ENCODE assay signal across 11 mouse cellular contexts in the genomic region with DNA sequence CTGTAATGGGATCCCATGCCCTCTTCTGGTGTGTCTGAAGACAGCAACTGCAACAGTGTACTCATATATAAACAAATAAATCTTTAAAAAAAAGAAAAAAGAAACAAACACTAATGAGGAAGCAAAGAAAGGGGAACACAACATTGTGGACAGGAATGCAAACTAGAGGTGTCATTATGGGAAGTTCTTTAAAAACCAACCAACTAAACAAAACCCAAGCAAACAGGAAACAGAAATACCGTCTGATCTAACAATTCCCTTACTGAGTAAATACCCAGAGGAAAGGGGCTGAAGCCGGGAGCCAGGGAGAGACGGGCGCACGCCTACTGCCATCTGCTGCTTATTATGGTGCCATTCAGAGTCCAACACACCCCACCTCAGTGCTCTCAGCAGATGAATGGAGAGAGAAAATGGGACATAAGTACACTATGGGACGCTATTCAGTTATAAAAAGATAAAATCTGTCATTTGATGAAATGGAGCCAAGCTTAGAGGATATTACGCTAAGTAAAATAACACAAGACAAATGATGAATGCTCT. TPM values are rescaled to one million over a fixed set of nuclear protein-coding genes. Genes with fewer than 3 reads are reported as not detected.
DNase-seq lines count a peak whose midpoint lies in the region; ATAC-seq and TF ChIP-seq lines count a peak whose summit lies in the region.
"Had no signal": no experiment of that assay in that cellular context is flagged by ENCODE, and none has a peak within 500 bp of the region (broad histone marks: within the 10 kb centered on the region; RNA-seq: fewer than 3 reads in every experiment).

No protein-coding gene starts in this region.

- peak overlapping the region; percentile 38 for H3K27ac ChIP-seq in forebrain, embryonic 15.5 days (replicated peaks)
- H3K27ac ChIP-seq in forebrain, embryonic 11.5 days (ENCODE audit: low read depth, low read length): no peak overlapping the region
- no peak overlapping the region for H3K27ac ChIP-seq in CH12.LX (ENCODE audit: insufficient read depth, low read depth)
- H3K27ac ChIP-seq: limb, embryonic 12.5 days; neural tube, embryonic 13.5 days had no signal

- H3K36me3 ChIP-seq in forebrain, embryonic 15.5 days: peaks cover 24% of the 10 kb centered on the region
- H3K36me3 ChIP-seq in forebrain, embryonic 11.5 days (ENCODE audit: control insufficient read depth, insufficient read depth, low read length): peaks cover under 1% of the 10 kb centered on the region; the same call in 1 of the 2 replicates
- H3K36me3 ChIP-seq in CH12.LX (replicated peaks in 1 of 2; ENCODE audit: control insufficient read depth in 1 of 2, insufficient read depth in 1 of 2, low read length in 1 of 2): peaks cover 40 to 69% of the 10 kb centered on the region in 2 experiments

- no peak overlapping the region for H3K4me2 ChIP-seq in forebrain, embryonic 15.5 days (replicated peaks)
- no peak overlapping the region for H3K4me2 ChIP-seq in forebrain, embryonic 11.5 days (ENCODE audit: low read depth, low read length, severe bottlenecking)
- H3K4me2 ChIP-seq in CH12.LX (ENCODE audit: insufficient read depth, low read depth, poor library complexity, severe bottlenecking): no peak overlapping the region
- H3K4me2 ChIP-seq: limb, embryonic 12.5 days; neural tube, embryonic 13.5 days had no signal

- dilution Hi-C loops in CH12.LX (cut with MboI; ENCODE audit: extremely low pct_ligation_motif_present, extremely low pct_unique_long_range_greater_than_20kb, low sequenced_read_pairs): no loop called here

- no peaks in the 10 kb centered on the region for H3K27me3 ChIP-seq in forebrain, embryonic 15.5 days
- H3K27me3 ChIP-seq in forebrain, embryonic 11.5 days (ENCODE audit: control insufficient read depth, insufficient read depth, low read length): no peaks in the 10 kb centered on the region
- H3K27me3 ChIP-seq in CH12.LX (replicated peaks): no peaks in the 10 kb centered on the region
- H3K27me3 ChIP-seq: limb, embryonic 12.5 days; neural tube, embryonic 13.5 days had no signal

- no peak for TF ChIP-seq POLR2A in CH12.LX (IDR thresholded peaks at IDR 0.05; ENCODE audit: low read depth, low read length)

- 53% methylated on average over 7 of the region's 7 CpGs for WGBS in forebrain, embryonic 15.5 days
- whole genome bisulfite sequencing in forebrain, embryonic 11.5 days: 88% methylated on average over 7 of the region's 7 CpGs

- peaks cover 21% of the 10 kb centered on the region for H3K79me2 ChIP-seq in CH12.LX (replicated peaks; ENCODE audit: control insufficient read depth, extremely low read depth, insufficient read depth, poor library complexity, severe bottlenecking)

- no peak for ATAC-seq in forebrain, embryonic 15.5 days (replicated peaks)
- ATAC-seq in forebrain, embryonic 11.5 days (replicated peaks; ENCODE audit: low FRiP score): no peak
- ATAC-seq in monocyte, adult 5-6 weeks (replicated peaks; ENCODE audit: insufficient number of reproducible peaks, low FRiP score, low TSS enrichment, poor library complexity, severe bottlenecking): peak; percentile 66

- H3K4me1 ChIP-seq in forebrain, embryonic 15.5 days: peaks cover 15% of the 10 kb centered on the region
- H3K4me1 ChIP-seq in forebrain, embryonic 11.5 days (replicated peaks; ENCODE audit: control insufficient read depth, insufficient read depth, low read length): peaks cover 8% of the 10 kb centered on the region
- H3K4me1 ChIP-seq in CH12.LX (ENCODE audit: control insufficient read depth in 1 of 2, insufficient read depth in 2 of 2): peaks cover 2 to 19% of the 10 kb centered on the region in 2 experiments; a peak in 2 of 4 replicates

- intact Hi-C loops in gastrocnemius, postnatal 36 days (cut with DNase I): no loop called here

- TF ChIP-seq RAD21 in CH12.LX (IDR thresholded peaks at IDR 0.05; ENCODE audit: low read depth, low read length): no peak

- no peak for DNase-seq in forebrain, embryonic 11.5 days (ENCODE audit: low spot score)
- no peak for DNase-seq in CH12.LX (ENCODE audit: extremely low read depth)
- DNase-seq in layer of hippocampus, adult 11-12 months (ENCODE audit: low spot score): peak; percentile 84
- no peak for DNase-seq in gastrocnemius, postnatal 36 days
- DNase-seq in kidney, postnatal 14 days: no peak
- no peak for DNase-seq in adrenal gland, adult 18-20 months (ENCODE audit: low spot score in 2 of 2)
- DNase-seq: kidney, adult 8-10 months had no signal

- H3K9ac ChIP-seq in forebrain, embryonic 15.5 days (replicated peaks): no peak overlapping the region
- no peak overlapping the region for H3K9ac ChIP-seq in forebrain, embryonic 11.5 days (ENCODE audit: low read length)
- no peak overlapping the region for H3K9ac ChIP-seq in CH12.LX (ENCODE audit: insufficient read depth, low read depth)
- H3K9ac ChIP-seq: limb, embryonic 12.5 days; neural tube, embryonic 13.5 days had no signal

- no peak overlapping the region for H3K4me3 ChIP-seq in forebrain, embryonic 15.5 days
- no peak overlapping the region for H3K4me3 ChIP-seq in forebrain, embryonic 11.5 days (ENCODE audit: low read depth, low read length)
- no peak overlapping the region for H3K4me3 ChIP-seq in CH12.LX (replicated peaks in 1 of 3; ENCODE audit: low read depth in 2 of 3, low read length in 2 of 3, poor library complexity in 1 of 3)
- H3K4me3 ChIP-seq: limb, embryonic 12.5 days; neural tube, embryonic 13.5 days had no signal

- no peaks in the 10 kb centered on the region for H3K9me3 ChIP-seq in forebrain, embryonic 15.5 days
- no peaks in the 10 kb centered on the region for H3K9me3 ChIP-seq in forebrain, embryonic 11.5 days (ENCODE audit: control insufficient read depth, low read length)
- H3K9me3 ChIP-seq in CH12.LX (replicated peaks; ENCODE audit: low read length): no peaks in the 10 kb centered on the region
- H3K9me3 ChIP-seq: limb, embryonic 12.5 days; neural tube, embryonic 13.5 days had no signal

- no peak for TF ChIP-seq CTCF in CH12.LX (conservative IDR thresholded peaks at IDR 0.05 in 1 of 2, IDR thresholded peaks at IDR 0.05 in 1 of 2; ENCODE audit: low read depth in 2 of 2, low read length in 2 of 2)

- in situ Hi-C loops in CH12.LX (cut with MboI; ENCODE audit: low pct_ligation_motif_present, low pct_unique_long_range_greater_than_20kb, low sequenced_read_pairs): no loop called here

- no peak for TF ChIP-seq EP300 in CH12.LX (IDR thresholded peaks at IDR 0.05; ENCODE audit: low read length)

TF ChIP-seq in CH12.LX, 34 proteins besides CTCF, POLR2A, EP300 and RAD21:
- TF ChIP-seq CHD1 (IDR thresholded peaks at IDR 0.05; ENCODE audit: low read depth, low read length): no peak
- TF ChIP-seq SIN3A (IDR thresholded peaks at IDR 0.05; ENCODE audit: low read length): no peak
- 0 out of 2 replicates have a peak, but pooled peaks have one; percentile 42 for TF ChIP-seq POLR2AphosphoS2 (IDR thresholded peaks at IDR 0.05; ENCODE audit: low read depth, low read length)
- no peak for TF ChIP-seq CHD2 (IDR thresholded peaks at IDR 0.05; ENCODE audit: low read length)

RNA-seq across cellular contexts. Expression of a gene that starts 5.5 kb away (rescaled TPM):
- polyA plus RNA-seq in forebrain, embryonic 15.5 days (2015; fragmentation: Nextera tagmentation; extraction: Ambion mirVana): 52.1 and 55.3 TPM in 2 replicates
- polyA plus RNA-seq in forebrain, embryonic 11.5 days (2014; fragmentation: Nextera tagmentation; extraction: Ambion mirVana): 64.9 and 67.6 TPM in 2 replicates
- total RNA-seq in CH12.LX (2012; rRNA removed) (53.2 and 65.4 TPM in 2 replicates), CH12.LX (2014; rRNA removed) (87.5 and 93.2 TPM in 2 replicates)
- polyA plus RNA-seq in CH12.LX (2012; ENCODE audit: insufficient read length, low read depth): 53.2 and 67.1 TPM in 2 replicates
- total RNA-seq in monocyte, adult 5-6 weeks (2017): 33.5 to 49.4 TPM (median 35.4 TPM) in 3 replicates
- total RNA-seq in gastrocnemius, postnatal 36 days (2021): 10 to 100 TPM; 21.3 to 23.9 TPM
- 10 to 100 TPM; 29.4 to 31.4 TPM for total RNA-seq in adrenal gland, adult 18-20 months (2021)

RNA-seq across cellular contexts. Expression of a gene that starts 9.2 kb away (rescaled TPM):
- polyA plus RNA-seq in forebrain, embryonic 15.5 days (2015; fragmentation: Nextera tagmentation; extraction: Ambion mirVana): 180 and 188 TPM in 2 replicates
- polyA plus RNA-seq in forebrain, embryonic 11.5 days (2014; fragmentation: Nextera tagmentation; extraction: Ambion mirVana): 169 and 178 TPM in 2 replicates
- 54.0 and 54.9 TPM in 2 replicates for total RNA-seq in CH12.LX (2012; rRNA removed)
- 55.9 and 57.2 TPM in 2 replicates for total RNA-seq in CH12.LX (2014; rRNA removed)
- polyA plus RNA-seq in CH12.LX (2012; ENCODE audit: insufficient read length, low read depth): 91.8 and 96.5 TPM in 2 replicates
- 28.2 to 39.4 TPM (median 36.0 TPM) in 3 replicates for total RNA-seq in monocyte, adult 5-6 weeks (2017)
- total RNA-seq in gastrocnemius, postnatal 36 days (2021): 10 to 100 TPM; 22.8 to 27.2 TPM
- total RNA-seq in adrenal gland, adult 18-20 months (2021): 10 to 100 TPM; 71.4 to 71.5 TPM

RNA-seq across cellular contexts. Expression of a gene that starts 18.1 kb away (rescaled TPM):
- 35.2 and 35.6 TPM in 2 replicates for polyA plus RNA-seq in forebrain, embryonic 15.5 days (2015; fragmentation: Nextera tagmentation; extraction: Ambion mirVana)
- 29.9 and 32.5 TPM in 2 replicates for polyA plus RNA-seq in forebrain, embryonic 11.5 days (2014; fragmentation: Nextera tagmentation; extraction: Ambion mirVana)
- 39.4 and 40.5 TPM in 2 replicates for total RNA-seq in CH12.LX (2012; rRNA removed)
- 32.9 and 34.8 TPM in 2 replicates for total RNA-seq in CH12.LX (2014; rRNA removed)
- polyA plus RNA-seq in CH12.LX (2012; ENCODE audit: insufficient read length, low read depth): 23.6 and 23.8 TPM in 2 replicates
- 1.5 to 3.7 TPM (median 2.7 TPM) in 3 replicates for total RNA-seq in monocyte, adult 5-6 weeks (2017)
- under 1 TPM; 0.49 to 0.69 TPM for total RNA-seq in gastrocnemius, postnatal 36 days (2021)
- total RNA-seq in adrenal gland, adult 18-20 months (2021): 10 to 100 TPM; 18.2 to 43.2 TPM

RNA-seq across cellular contexts. Expression of a gene that starts 35.3 kb away (rescaled TPM):
- polyA plus RNA-seq in forebrain, embryonic 15.5 days (2015; fragmentation: Nextera tagmentation; extraction: Ambion mirVana): 61.3 and 66.6 TPM in 2 replicates
- polyA plus RNA-seq in forebrain, embryonic 11.5 days (2014; fragmentation: Nextera tagmentation; extraction: Ambion mirVana): 55.9 and 59.9 TPM in 2 replicates
- total RNA-seq in CH12.LX (2012; rRNA removed) (32.4 and 42.7 TPM in 2 replicates), CH12.LX (2014; rRNA removed) (38.0 and 39.5 TPM in 2 replicates)
- 27.2 and 27.6 TPM in 2 replicates for polyA plus RNA-seq in CH12.LX (2012; ENCODE audit: insufficient read length, low read depth)
- total RNA-seq in monocyte, adult 5-6 weeks (2017): 56.8 to 67.9 TPM (median 60.9 TPM) in 3 replicates
- 10 to 100 TPM; 38.7 to 39.0 TPM for total RNA-seq in gastrocnemius, postnatal 36 days (2021)
- 10 to 100 TPM; 53.2 to 62.3 TPM for total RNA-seq in adrenal gland, adult 18-20 months (2021)

RNA-seq across cellular contexts. Expression of a gene that starts 40.0 kb away (rescaled TPM):
- polyA plus RNA-seq in forebrain, embryonic 15.5 days (2015; fragmentation: Nextera tagmentation; extraction: Ambion mirVana): 30.5 and 32.6 TPM in 2 replicates
- polyA plus RNA-seq in forebrain, embryonic 11.5 days (2014; fragmentation: Nextera tagmentation; extraction: Ambion mirVana): 41.0 and 43.9 TPM in 2 replicates
- total RNA-seq in CH12.LX (2012; rRNA removed) (45.8 and 52.2 TPM in 2 replicates), CH12.LX (2014; rRNA removed) (64.9 and 66.0 TPM in 2 replicates)
- 61.6 and 66.2 TPM in 2 replicates for polyA plus RNA-seq in CH12.LX (2012; ENCODE audit: insufficient read length, low read depth)
- total RNA-seq in monocyte, adult 5-6 weeks (2017): 58.0 to 71.9 TPM (median 68.5 TPM) in 3 replicates
- 10 to 100 TPM; 50.3 to 60.4 TPM for total RNA-seq in gastrocnemius, postnatal 36 days (2021)
- 10 to 100 TPM; 41.4 to 41.7 TPM for total RNA-seq in adrenal gland, adult 18-20 months (2021)
